Comparison of ENCODE assay signal across 8 mouse cellular contexts in genomic region chr10:94523297-94523696, GRCm38 (mm10).
DNase-seq lines count a peak whose midpoint lies in the region; ATAC-seq and TF ChIP-seq lines count a peak whose summit lies in the region.

No protein-coding gene starts in this region.

- no peak for TF ChIP-seq EP300 in CH12.LX (IDR thresholded peaks at IDR 0.05; ENCODE audit: low read length)

- H3K79me2 ChIP-seq in CH12.LX (replicated peaks; ENCODE audit: control insufficient read depth, extremely low read depth, insufficient read depth, poor library complexity, severe bottlenecking): peaks cover 3% of the 10 kb centered on the region; the same call in 1 of the 2 replicates

- no peak for TF ChIP-seq RAD21 in CH12.LX (IDR thresholded peaks at IDR 0.05; ENCODE audit: low read depth, low read length)

- no peaks in the 10 kb centered on the region for H3K27me3 ChIP-seq in heart, embryonic 16.5 days (ENCODE audit: control insufficient read depth, insufficient read depth, low read length)
- no peaks in the 10 kb centered on the region for H3K27me3 ChIP-seq in heart, embryonic 10.5 days (ENCODE audit: insufficient read depth, poor library complexity, severe bottlenecking)
- no peaks in the 10 kb centered on the region for H3K27me3 ChIP-seq in CH12.LX (replicated peaks)
- H3K27me3 ChIP-seq in forebrain, embryonic 11.5 days (ENCODE audit: control insufficient read depth, insufficient read depth, low read length): no peaks in the 10 kb centered on the region
- H3K27me3 ChIP-seq in midbrain, embryonic 13.5 days: peaks cover 9% of the 10 kb centered on the region

- no peak for TF ChIP-seq POLR2A in CH12.LX (IDR thresholded peaks at IDR 0.05; ENCODE audit: low read depth, low read length)

- peak; percentile 31; the same call in 1 of the 2 replicates for ATAC-seq in heart, embryonic 16.5 days (replicated peaks; ENCODE audit: extremely low read depth, insufficient read depth, low FRiP score)
- ATAC-seq in forebrain, embryonic 11.5 days (replicated peaks; ENCODE audit: low FRiP score): peak; percentile 57; the same call in 1 of the 2 replicates
- peak; percentile 71 for ATAC-seq in midbrain, embryonic 13.5 days

- DNase-seq in heart, embryonic 10.5 days (ENCODE audit: low spot score): no peak
- no peak for DNase-seq in CH12.LX (ENCODE audit: extremely low read depth)
- no peak for DNase-seq in forebrain, embryonic 11.5 days (ENCODE audit: low spot score)
- no peak for DNase-seq in kidney, postnatal 14 days
- DNase-seq in kidney, postnatal 36 days: no peak
- no peak for DNase-seq in embryo, embryonic 9.5 days (ENCODE audit: extremely low spot score)

- no peak for TF ChIP-seq CTCF in CH12.LX (conservative IDR thresholded peaks at IDR 0.05 in 1 of 2, IDR thresholded peaks at IDR 0.05 in 1 of 2; ENCODE audit: low read depth in 2 of 2, low read length in 2 of 2)

- dilution Hi-C loops in CH12.LX (cut with MboI; ENCODE audit: extremely low pct_ligation_motif_present, extremely low pct_unique_long_range_greater_than_20kb, low sequenced_read_pairs): no loop called here

- in situ Hi-C loops in CH12.LX (cut with MboI; ENCODE audit: low pct_ligation_motif_present, low pct_unique_long_range_greater_than_20kb, low sequenced_read_pairs): no loop called here

- no peaks in the 10 kb centered on the region for H3K9me3 ChIP-seq in heart, embryonic 16.5 days (replicated peaks; ENCODE audit: control insufficient read depth, low read length)
- H3K9me3 ChIP-seq in heart, embryonic 10.5 days: no peaks in the 10 kb centered on the region
- H3K9me3 ChIP-seq in CH12.LX (replicated peaks; ENCODE audit: low read length): no peaks in the 10 kb centered on the region
- H3K9me3 ChIP-seq in forebrain, embryonic 11.5 days (ENCODE audit: control insufficient read depth, low read length): no peaks in the 10 kb centered on the region
- H3K9me3 ChIP-seq in midbrain, embryonic 13.5 days: no peaks in the 10 kb centered on the region

- H3K27ac ChIP-seq in heart, embryonic 16.5 days (ENCODE audit: low read length): no peak overlapping the region; the same call in 1 of the 2 replicates
- no peak overlapping the region; the same call in 1 of the 2 replicates for H3K27ac ChIP-seq in heart, embryonic 10.5 days
- H3K27ac ChIP-seq in CH12.LX (ENCODE audit: insufficient read depth, low read depth): 0 out of 2 replicates have a peak overlapping the region, but pooled peaks have one; percentile 18
- H3K27ac ChIP-seq in forebrain, embryonic 11.5 days (ENCODE audit: low read depth, low read length): no peak overlapping the region
- no peak overlapping the region for H3K27ac ChIP-seq in midbrain, embryonic 13.5 days

- WGBS in heart, embryonic 16.5 days: 74% methylated on average over 8 of the region's 8 CpGs
- WGBS in heart, embryonic 10.5 days: 75% methylated on average over 8 of the region's 8 CpGs
- 86% methylated on average over 8 of the region's 8 CpGs for WGBS in forebrain, embryonic 11.5 days
- whole genome bisulfite sequencing in midbrain, embryonic 13.5 days: 88% methylated on average over 8 of the region's 8 CpGs

- peaks cover 37% of the 10 kb centered on the region for H3K4me1 ChIP-seq in heart, embryonic 16.5 days (ENCODE audit: control insufficient read depth, insufficient read depth, low read length)
- H3K4me1 ChIP-seq in heart, embryonic 10.5 days: peaks cover 73% of the 10 kb centered on the region
- peaks cover 44 to 74% of the 10 kb centered on the region in 2 experiments for H3K4me1 ChIP-seq in CH12.LX (ENCODE audit: control insufficient read depth in 1 of 2, insufficient read depth in 2 of 2)
- peaks cover 8% of the 10 kb centered on the region for H3K4me1 ChIP-seq in forebrain, embryonic 11.5 days (replicated peaks; ENCODE audit: control insufficient read depth, insufficient read depth, low read length)
- H3K4me1 ChIP-seq in midbrain, embryonic 13.5 days (replicated peaks): peaks cover 33% of the 10 kb centered on the region

- peak overlapping the region; percentile 23; the same call in 1 of the 2 replicates for H3K4me2 ChIP-seq in heart, embryonic 16.5 days (ENCODE audit: low read depth, low read length)
- no peak overlapping the region for H3K4me2 ChIP-seq in CH12.LX (ENCODE audit: insufficient read depth, low read depth, poor library complexity, severe bottlenecking)
- peak overlapping the region; percentile 2; the same call in 1 of the 2 replicates for H3K4me2 ChIP-seq in forebrain, embryonic 11.5 days (ENCODE audit: low read depth, low read length, severe bottlenecking)
- H3K4me2 ChIP-seq in midbrain, embryonic 13.5 days (replicated peaks): 0 out of 2 replicates have a peak overlapping the region, but pooled peaks have one; percentile 34

- no peaks in the 10 kb centered on the region for H3K36me3 ChIP-seq in heart, embryonic 16.5 days (ENCODE audit: control insufficient read depth, insufficient read depth)
- no peaks in the 10 kb centered on the region for H3K36me3 ChIP-seq in heart, embryonic 10.5 days
- H3K36me3 ChIP-seq in CH12.LX (replicated peaks in 1 of 2; ENCODE audit: control insufficient read depth in 1 of 2, insufficient read depth in 1 of 2, low read length in 1 of 2): peaks cover 12 to 25% of the 10 kb centered on the region in 2 experiments
- H3K36me3 ChIP-seq in forebrain, embryonic 11.5 days (ENCODE audit: control insufficient read depth, insufficient read depth, low read length): no peaks in the 10 kb centered on the region
- no peaks in the 10 kb centered on the region for H3K36me3 ChIP-seq in midbrain, embryonic 13.5 days

- H3K9ac ChIP-seq in heart, embryonic 16.5 days (ENCODE audit: low read length): no peak overlapping the region
- H3K9ac ChIP-seq in CH12.LX (ENCODE audit: insufficient read depth, low read depth): no peak overlapping the region
- 0 out of 2 replicates have a peak overlapping the region, but pooled peaks have one; percentile 5 for H3K9ac ChIP-seq in forebrain, embryonic 11.5 days (ENCODE audit: low read length)
- no peak overlapping the region for H3K9ac ChIP-seq in midbrain, embryonic 13.5 days (replicated peaks)

- no peak overlapping the region for H3K4me3 ChIP-seq in heart, embryonic 16.5 days (ENCODE audit: low read length)
- no peak overlapping the region for H3K4me3 ChIP-seq in heart, embryonic 10.5 days
- no peak overlapping the region for H3K4me3 ChIP-seq in CH12.LX (replicated peaks in 1 of 3; ENCODE audit: low read depth in 2 of 3, low read length in 2 of 3, poor library complexity in 1 of 3)
- H3K4me3 ChIP-seq in forebrain, embryonic 11.5 days (ENCODE audit: low read depth, low read length): no peak overlapping the region
- H3K4me3 ChIP-seq in midbrain, embryonic 13.5 days (replicated peaks): no peak overlapping the region

TF ChIP-seq in CH12.LX, 34 proteins besides CTCF, POLR2A, EP300 and RAD21:
- TF ChIP-seq USF1 (IDR thresholded peaks at IDR 0.05; ENCODE audit: low read depth, low read length) (no peak), ZMIZ1 (IDR thresholded peaks at IDR 0.05; ENCODE audit: low read depth, low read length) (no peak), MYC (IDR thresholded peaks at IDR 0.05; ENCODE audit: low read depth, low read length) (no peak), HCFC1 (IDR thresholded peaks at IDR 0.05; ENCODE audit: low read depth, low read length) (no peak), PAX5 (IDR thresholded peaks at IDR 0.05; ENCODE audit: low read length) (no peak), ELF1 (IDR thresholded peaks at IDR 0.05; ENCODE audit: low read depth, low read length) (no peak), GABPA (IDR thresholded peaks at IDR 0.05; ENCODE audit: insufficient replicate concordance, low read depth, low read length) (no peak), KAT2A (IDR thresholded peaks at IDR 0.05; ENCODE audit: insufficient replicate concordance, low read length) (no peak), MAX (IDR thresholded peaks at IDR 0.05; ENCODE audit: low read length) (no peak), RCOR1 (conservative IDR thresholded peaks at IDR 0.05; ENCODE audit: low read depth, low read length) (no peak), CHD2 (IDR thresholded peaks at IDR 0.05; ENCODE audit: low read length) (no peak), MAZ (IDR thresholded peaks at IDR 0.05; ENCODE audit: low read depth, low read length) (no peak), MXI1 (IDR thresholded peaks at IDR 0.05; ENCODE audit: low read depth, low read length) (no peak), MEF2A (IDR thresholded peaks at IDR 0.05; ENCODE audit: borderline replicate concordance, low read depth, low read length) (no peak), JUN (IDR thresholded peaks at IDR 0.05; ENCODE audit: insufficient read depth, low read depth, low read length) (no peak), ZKSCAN1 (IDR thresholded peaks at IDR 0.05; ENCODE audit: borderline replicate concordance, low read depth, low read length) (no peak)
TF ChIP-seq in CH12.LX: peak in this region for 0.
